Mouse (Mus musculus) activated CD4-positive, CD25-positive, alpha-beta regulatory T cell, adult 9 weeks (primary cell): ENCODE results near the gene Olfr1029. TPM values are rescaled to one million over a fixed set of nuclear protein-coding genes. Genes with fewer than 3 reads are reported as not detected.

Source experiments
- polyA plus RNA-seq: library from polyadenylated mRNA; unstranded; fragments of 100-300 nt; shearing (Covaris generic); gene quantifications from one replicate; pipeline ENCODE4 v1.2.1, GENCODE M21; 2017

Olfr1029 gene
- not detected for polyA plus RNA-seq

DNA sequence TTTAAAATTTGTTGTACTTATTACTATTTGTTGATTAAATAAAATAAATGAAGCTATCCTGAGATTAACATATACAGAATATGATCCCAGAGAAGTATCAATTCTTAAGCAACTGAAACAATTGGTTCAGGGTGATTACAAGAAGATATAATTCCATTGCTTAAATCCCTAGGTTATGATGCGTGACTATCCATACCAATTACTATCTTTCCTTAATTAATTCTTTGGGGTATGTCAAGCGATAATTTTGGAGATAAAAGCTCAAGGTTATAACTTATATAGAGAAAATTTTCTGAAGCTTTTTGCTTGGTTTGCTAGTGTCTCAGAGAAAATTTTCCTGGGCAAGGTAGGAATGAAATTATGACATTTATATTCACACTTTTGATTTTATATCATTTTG lies at the start of gene Olfr1029:
TSS of gene Olfr1029 (plus strand) at position 301 of the 400 bp plus-strand sequence.

DNA sequence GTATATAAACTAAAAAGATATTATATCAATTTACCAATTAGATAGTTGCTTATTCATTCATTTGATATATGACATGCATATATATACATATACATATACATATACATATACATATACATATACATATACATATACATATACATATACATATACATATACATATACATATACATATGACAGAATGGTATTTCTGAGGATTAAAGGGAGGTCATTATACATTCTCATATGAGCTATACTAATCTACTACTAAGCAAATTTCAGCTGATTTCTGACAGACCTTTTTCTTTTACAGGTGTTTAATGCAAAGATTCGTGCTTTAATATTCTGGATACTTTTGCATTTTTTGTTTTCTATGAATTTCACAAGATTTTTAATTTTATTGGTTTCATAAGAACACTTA lies 23.6 kb upstream of the Olfr1029 start, which contains the start of gene Olfr1028:
TSS of gene Olfr1028 (plus strand) at position 301 of the 400 bp plus-strand sequence.

DNA sequence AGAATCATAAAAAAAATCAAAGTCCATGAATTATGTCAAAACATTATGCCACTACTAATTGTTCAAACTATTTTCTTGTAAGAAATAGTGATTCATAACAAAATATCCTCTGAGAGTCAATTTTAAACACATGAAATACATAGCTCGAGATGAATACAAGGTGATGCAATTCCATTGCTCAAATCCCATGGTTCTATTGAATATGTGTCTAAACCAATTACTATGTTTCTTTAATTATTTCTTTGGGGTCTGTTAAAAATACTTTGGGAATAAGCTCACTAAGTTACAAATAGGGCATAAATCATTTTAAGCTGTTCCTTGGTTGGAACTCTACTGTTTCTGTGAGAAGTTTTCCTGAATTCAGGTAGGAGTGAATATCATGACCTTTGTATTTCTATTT lies 5.3 kb downstream of the Olfr1029 start, which contains the start of gene Olfr1030:
TSS of gene Olfr1030 (plus strand) at position 301 of the 400 bp plus-strand sequence.

DNA sequence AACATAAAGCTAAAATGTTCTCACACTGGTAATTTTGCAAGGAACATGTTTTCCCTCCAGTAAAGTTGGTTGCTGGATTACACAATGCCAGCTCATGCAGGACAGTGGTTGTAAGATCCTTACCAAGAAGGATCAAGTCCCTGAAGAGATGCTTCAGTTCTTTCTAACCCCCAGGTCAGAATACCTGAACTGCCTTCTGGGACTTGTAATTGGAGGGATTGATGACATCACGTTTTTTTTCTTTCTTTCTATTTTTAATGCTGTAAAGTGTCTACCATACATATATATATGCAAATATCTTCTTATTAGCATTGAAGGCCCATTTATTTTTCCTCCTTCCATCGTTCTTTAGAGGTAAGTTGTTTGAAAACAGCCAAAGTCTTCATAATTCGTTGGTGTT lies 16.3 kb downstream of the Olfr1029 start, which contains the start of gene Olfr1031:
TSS of gene Olfr1031 (plus strand) at position 301 of the 400 bp plus-strand sequence.

DNA sequence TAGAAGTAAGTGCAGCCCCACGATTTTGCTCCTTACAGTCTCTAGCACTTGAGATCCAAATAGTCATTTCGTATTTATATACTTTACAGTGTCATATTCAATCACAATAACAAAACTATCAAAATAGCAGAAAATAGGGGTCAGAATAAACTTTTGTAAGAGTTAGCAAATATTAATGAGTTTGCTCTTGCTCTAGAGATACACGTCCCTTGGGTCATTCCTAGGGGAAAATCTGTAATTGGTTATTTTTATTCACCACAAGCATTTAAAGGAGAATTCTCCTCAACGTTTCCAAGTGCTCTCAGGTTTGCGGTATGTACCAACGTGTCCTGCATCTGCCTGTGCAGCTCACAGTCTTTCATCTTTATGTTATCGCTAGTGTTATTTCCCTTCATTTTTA lies 31.5 kb downstream of the Olfr1029 start, which contains the start of gene Olfr1032:
TSS of gene Olfr1032 (plus strand) at position 301 of the 400 bp plus-strand sequence.

DNA sequence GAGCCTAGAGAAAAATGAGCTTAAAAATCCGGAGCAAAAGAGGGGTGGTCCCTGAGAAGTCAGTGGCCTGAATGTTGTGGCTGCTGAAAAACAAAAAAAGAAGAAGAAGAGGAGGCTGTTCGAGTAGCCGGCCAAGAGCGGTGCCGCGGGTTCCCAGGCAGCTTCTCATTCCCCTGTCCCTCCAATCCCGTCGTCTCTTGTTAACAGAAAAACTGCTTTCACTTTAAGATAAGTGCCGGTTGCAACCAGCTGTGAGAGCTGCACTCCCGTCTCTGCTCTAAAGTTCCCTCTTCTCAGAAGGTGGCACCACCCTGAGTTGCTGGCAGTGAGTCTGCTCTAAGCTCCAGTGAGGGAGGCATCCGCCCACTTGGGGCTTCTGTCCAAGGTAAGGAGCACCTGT lies 46.7 kb downstream of the Olfr1029 start, which contains the start of gene Olfr1033:
TSS of gene Olfr1033 (plus strand) at position 228 of the 400 bp plus-strand sequence.

Other genes with a start within 250 kb of the Olfr1029 start
- gene Olfr1012, start 211.1 kb upstream of the Olfr1029 start, polyA plus RNA-seq = not detected
- not detected for gene Olfr1013, start 206.8 kb upstream of the Olfr1029 start, polyA plus RNA-seq
- gene Olfr1014, start 201.2 kb upstream of the Olfr1029 start, polyA plus RNA-seq = not detected
- gene Olfr1015, start 191.9 kb upstream of the Olfr1029 start, polyA plus RNA-seq = not detected
- gene Olfr1016, start 171.4 kb upstream of the Olfr1029 start, polyA plus RNA-seq = not detected
- not detected for gene Olfr1018, start 155.4 kb upstream of the Olfr1029 start, polyA plus RNA-seq
- gene Olfr1019, start 128.4 kb upstream of the Olfr1029 start, polyA plus RNA-seq = not detected
- gene Olfr1020, start 126.9 kb upstream of the Olfr1029 start, polyA plus RNA-seq = not detected
- not detected for gene Olfr1022, start 105.3 kb upstream of the Olfr1029 start, polyA plus RNA-seq
- gene Olfr1023, start 88.3 kb upstream of the Olfr1029 start, polyA plus RNA-seq = not detected
- gene Olfr1024, start 68.8 kb upstream of the Olfr1029 start, polyA plus RNA-seq = not detected
- not detected for gene Olfr1025-ps1, start 58.7 kb upstream of the Olfr1029 start, polyA plus RNA-seq
- gene Olfr1026, start 52.3 kb upstream of the Olfr1029 start, polyA plus RNA-seq = not detected
- gene Olfr1028, start 23.5 kb upstream of the Olfr1029 start, polyA plus RNA-seq = not detected
- not detected for gene Olfr1030, start 5.4 kb downstream of the Olfr1029 start, polyA plus RNA-seq
- gene Olfr1031, start 16.4 kb downstream of the Olfr1029 start, polyA plus RNA-seq = not detected
- gene Olfr1032, start 31.6 kb downstream of the Olfr1029 start, polyA plus RNA-seq = not detected
- gene Olfr1033, start 46.7 kb downstream of the Olfr1029 start, polyA plus RNA-seq = not detected
- not detected for gene Olfr1034, start 72.0 kb downstream of the Olfr1029 start, polyA plus RNA-seq
- gene Olfr1036, start 100.1 kb downstream of the Olfr1029 start, polyA plus RNA-seq = not detected
- gene Olfr1037, start 113.5 kb downstream of the Olfr1029 start, polyA plus RNA-seq = not detected
- not detected for gene Olfr1039, start 162.0 kb downstream of the Olfr1029 start, polyA plus RNA-seq
- not detected for gene Olfr1040, start 172.8 kb downstream of the Olfr1029 start, polyA plus RNA-seq
- gene Olfr1042, start 187.9 kb downstream of the Olfr1029 start, polyA plus RNA-seq = not detected
- gene Olfr1043, start 193.6 kb downstream of the Olfr1029 start, polyA plus RNA-seq = not detected
- gene Olfr1044, start 203.9 kb downstream of the Olfr1029 start, polyA plus RNA-seq = not detected
- not detected for gene Olfr52, start 211.8 kb downstream of the Olfr1029 start, polyA plus RNA-seq
- gene Olfr1045, start 229.1 kb downstream of the Olfr1029 start, polyA plus RNA-seq = not detected
- not detected for gene Olfr1046, start 245.4 kb downstream of the Olfr1029 start, polyA plus RNA-seq